Mouse (Mus musculus) forebrain, embryonic 11.5 days (tissue): ENCODE data around the gene Fdxr. TPM values are rescaled to one million over a fixed set of nuclear protein-coding genes. Genes with fewer than 3 reads are reported as not detected.

Source experiments
- ATAC-seq: fragments of 200-750 bp; cut with Nextera tagmentation; replicated peaks from 2 replicates; pipeline ENCODE4 v1.8.0; 2017; ENCODE audit warnings: moderate TSS enrichment; ENCODE audit not compliant: low FRiP score
- DNase-seq: peaks from one replicate; pipeline ENCODE4 v3.0.0-alpha.2; 2017; ENCODE audit warnings: low spot score
- H3K27ac ChIP-seq: fragments of 300-500 bp; sonication (generic); 2 replicates; pipeline ENCODE4 v1.5.1; 2014; ENCODE audit warnings: low read depth, low read length
- H3K27me3 ChIP-seq: fragments of 300-500 bp; sonication (generic); 2 replicates; pipeline ENCODE4 v1.6.1; 2014; ENCODE audit warnings: mild to moderate bottlenecking, low read length, mixed read lengths; ENCODE audit not compliant: control insufficient read depth, insufficient read depth
- H3K36me3 ChIP-seq: fragments of 300-500 bp; sonication (generic); 2 replicates; pipeline ENCODE4 v1.6.1; 2014; ENCODE audit warnings: mild to moderate bottlenecking, low read length, moderate library complexity, mixed read lengths; ENCODE audit not compliant: control insufficient read depth, insufficient read depth
- H3K4me1 ChIP-seq: fragments of 300-500 bp; sonication (generic); replicated peaks from 2 replicates; pipeline ENCODE4 v1.6.1; 2014; ENCODE audit warnings: low read length, mixed read lengths; ENCODE audit not compliant: control insufficient read depth, insufficient read depth
- H3K4me2 ChIP-seq: fragments of 300-500 bp; sonication (generic); 2 replicates; pipeline ENCODE4 v1.6.1; 2014; ENCODE audit warnings: low read depth, mild to moderate bottlenecking, low read length, moderate library complexity, mixed read lengths; ENCODE audit not compliant: severe bottlenecking
- H3K4me3 ChIP-seq: fragments of 300-500 bp; sonication (generic); 2 replicates; pipeline ENCODE4 v1.5.1; 2014; ENCODE audit warnings: low read depth, low read length
- H3K9ac ChIP-seq: fragments of 300-500 bp; sonication (generic); 2 replicates; pipeline ENCODE4 v1.6.1; 2014; ENCODE audit warnings: low read length
- H3K9me3 ChIP-seq: fragments of 300-500 bp; sonication (generic); 2 replicates; pipeline ENCODE4 v1.6.1; 2016; ENCODE audit warnings: low read length, mixed read lengths; ENCODE audit not compliant: control insufficient read depth
- WGBS: fragments of 180-500 bp; shearing (Covaris S2); extraction: QIAGEN DNeasy Blood & Tissue Kit; methylation state at CpG from one replicate; pipeline ENCODE4 v1.1.7; 2014; 5-methylcytosine and 5-hydroxymethylcytosine counted together
- polyA plus RNA-seq: library from polyadenylated mRNA; unstranded; fragments of >200 nt; fragmentation: Nextera tagmentation; extraction: Ambion mirVana; gene quantifications from 2 replicates; pipeline ENCODE4 v1.2.1, GENCODE M21; 2014

The Fdxr gene
- polyA plus RNA-seq, 1 experiment from 2014 or later = 13.8 TPM

- Histone ChIP-seq H3K36me3 (no peaks in the 10 kb centered on the region), H3K27ac (no peak overlapping the region), H3K27me3 (no peaks in the 10 kb centered on the region; the same call in 1 of the 2 replicates), H3K4me1 (peaks cover 20% of the 10 kb centered on the region), H3K4me2 (no peak overlapping the region), H3K4me3 (no peak overlapping the region), H3K9ac (peak overlapping the region; percentile 27; the same call in 1 of the 2 replicates), H3K9me3 (no peaks in the 10 kb centered on the region)
- 41% methylated on average over 14 of the region's 14 CpGs for WGBS
- DNase-seq (no peak), ATAC-seq (peak; percentile 50; the same call in 1 of the 2 replicates)
Measured at GRCm38 (mm10) chr11:115226811-115227491, 49.9 kb downstream of the Fdxr start.

- Histone ChIP-seq H3K4me2 (no peak overlapping the region), H3K27ac (no peak overlapping the region), H3K4me3 (no peak overlapping the region), H3K9me3 (no peaks in the 10 kb centered on the region), H3K9ac (no peak overlapping the region), H3K4me1 (peaks cover 20% of the 10 kb centered on the region), H3K36me3 (no peaks in the 10 kb centered on the region), H3K27me3 (no peaks in the 10 kb centered on the region; the same call in 1 of the 2 replicates)
- no peak for ATAC-seq
- no peak for DNase-seq
- 58% methylated on average over 6 of the region's 6 CpGs for WGBS
Measured at GRCm38 (mm10) chr11:115225301-115225700, 51.5 kb downstream of the Fdxr start.

GRCm38 (mm10) chr11:115224889-115225288 lies 52.0 kb downstream of the Fdxr start:
- no peak overlapping the region for H3K9ac ChIP-seq
- no peaks in the 10 kb centered on the region for H3K36me3 ChIP-seq
- no peak for ATAC-seq
- WGBS = 41% methylated on average over 8 of the region's 8 CpGs
- DNase-seq = peak; percentile 84
- H3K27ac ChIP-seq = no peak overlapping the region
- no peak overlapping the region for H3K4me2 ChIP-seq
- no peaks in the 10 kb centered on the region; the same call in 1 of the 2 replicates for H3K27me3 ChIP-seq
- H3K4me3 ChIP-seq = no peak overlapping the region
- H3K4me1 ChIP-seq = peaks cover 20% of the 10 kb centered on the region
- no peaks in the 10 kb centered on the region for H3K9me3 ChIP-seq

GRCm38 (mm10) chr11:115223877-115224276 lies 53.0 kb downstream of the Fdxr start:
- peaks cover 20% of the 10 kb centered on the region for H3K4me1 ChIP-seq
- no peaks in the 10 kb centered on the region; the same call in 1 of the 2 replicates for H3K27me3 ChIP-seq
- 84% methylated on average over 6 of the region's 6 CpGs for WGBS

GRCm38 (mm10) chr11:115223451-115223850 lies 53.4 kb downstream of the Fdxr start:
- no peak overlapping the region for H3K4me2 ChIP-seq
- no peak overlapping the region for H3K27ac ChIP-seq
- 75% methylated on average over 11 of the region's 11 CpGs for WGBS
- no peaks in the 10 kb centered on the region for H3K9me3 ChIP-seq
- H3K4me3 ChIP-seq = no peak overlapping the region
- no peak for DNase-seq
- no peak overlapping the region for H3K9ac ChIP-seq
- no peaks in the 10 kb centered on the region; the same call in 1 of the 2 replicates for H3K27me3 ChIP-seq
- no peaks in the 10 kb centered on the region for H3K36me3 ChIP-seq
- no peak for ATAC-seq
- peaks cover 20% of the 10 kb centered on the region for H3K4me1 ChIP-seq

More at GRCm38 (mm10) chr11:115223877-115224276, 53.0 kb downstream of the Fdxr start:
- no peaks in the 10 kb centered on the region for H3K9me3 ChIP-seq
- no peaks in the 10 kb centered on the region for H3K36me3 ChIP-seq
- H3K27ac ChIP-seq = no peak overlapping the region
- ATAC-seq = no peak
- no peak overlapping the region for H3K4me2 ChIP-seq
- no peak for DNase-seq
- H3K4me3 ChIP-seq = no peak overlapping the region
- no peak overlapping the region for H3K9ac ChIP-seq

GRCm38 (mm10) chr11:115222570-115222969 lies 54.3 kb downstream of the Fdxr start:
- ATAC-seq (no peak), DNase-seq (no peak)
- Histone ChIP-seq H3K9ac (no peak overlapping the region), H3K36me3 (no peaks in the 10 kb centered on the region), H3K9me3 (no peaks in the 10 kb centered on the region), H3K4me2 (no peak overlapping the region), H3K4me3 (no peak overlapping the region), H3K27ac (no peak overlapping the region), H3K27me3 (no peaks in the 10 kb centered on the region; the same call in 1 of the 2 replicates), H3K4me1 (peaks cover 17% of the 10 kb centered on the region)
- 43% methylated on average over 5 of the region's 5 CpGs for WGBS

GRCm38 (mm10) chr11:115222077-115222476 lies 54.8 kb downstream of the Fdxr start:
- H3K9me3 ChIP-seq = no peaks in the 10 kb centered on the region
- H3K36me3 ChIP-seq = no peaks in the 10 kb centered on the region
- no peak overlapping the region for H3K4me2 ChIP-seq
- H3K27ac ChIP-seq = no peak overlapping the region
- no peak for ATAC-seq
- no peak overlapping the region for H3K4me3 ChIP-seq
- no peak overlapping the region for H3K9ac ChIP-seq
- H3K27me3 ChIP-seq = no peaks in the 10 kb centered on the region; the same call in 1 of the 2 replicates
- WGBS = 65% methylated on average over 12 of the region's 12 CpGs
- DNase-seq = no peak
- peaks cover 13% of the 10 kb centered on the region for H3K4me1 ChIP-seq

GRCm38 (mm10) chr11:115219685-115220084 lies 57.2 kb downstream of the Fdxr start:
- Histone ChIP-seq H3K36me3 (no peaks in the 10 kb centered on the region), H3K27me3 (no peaks in the 10 kb centered on the region), H3K9me3 (no peaks in the 10 kb centered on the region), H3K27ac (no peak overlapping the region), H3K9ac (no peak overlapping the region), H3K4me3 (no peak overlapping the region), H3K4me1 (no peaks in the 10 kb centered on the region), H3K4me2 (no peak overlapping the region)
- 87% methylated on average over 10 of the region's 10 CpGs for WGBS
- DNase-seq = no peak
- no peak for ATAC-seq

- ATAC-seq = no peak
- Histone ChIP-seq H3K27me3 (no peaks in the 10 kb centered on the region), H3K9ac (no peak overlapping the region), H3K27ac (no peak overlapping the region), H3K4me2 (no peak overlapping the region), H3K9me3 (no peaks in the 10 kb centered on the region), H3K36me3 (no peaks in the 10 kb centered on the region), H3K4me1 (no peaks in the 10 kb centered on the region), H3K4me3 (no peak overlapping the region)
- no peak for DNase-seq
- 79% methylated on average over 9 of the region's 9 CpGs for WGBS
Measured at GRCm38 (mm10) chr11:115219263-115219662, 57.6 kb downstream of the Fdxr start.
